10 mouse cellular contexts compared by ENCODE assay signal in the genomic region with DNA sequence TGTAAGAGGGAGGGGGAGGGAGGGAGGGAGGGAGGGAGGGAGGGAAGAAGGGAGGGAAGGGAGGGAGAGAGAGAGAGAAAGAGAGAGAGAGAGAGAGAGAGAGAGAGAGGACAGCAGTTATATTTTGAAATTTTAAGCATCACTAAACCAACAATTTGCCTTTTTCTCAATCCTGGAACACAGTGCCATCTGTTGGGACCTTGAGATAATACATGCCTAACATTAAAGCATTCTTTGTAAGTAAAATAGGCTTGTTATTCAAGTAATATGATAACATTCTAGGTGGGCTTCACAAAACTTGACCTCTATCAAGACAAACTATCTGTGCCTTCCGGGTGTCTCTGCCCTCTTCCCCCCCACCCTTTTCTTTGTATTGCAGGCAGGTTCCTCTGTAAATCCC. TPM values are rescaled to one million over a fixed set of nuclear protein-coding genes. Genes with fewer than 3 reads are reported as not detected.
A peak's percentile ranks its signal among the peaks of the same experiment; 100 is the strongest.
DNase-seq lines count a peak whose midpoint lies in the region; ATAC-seq and TF ChIP-seq lines count a peak whose summit lies in the region.
"Had no signal": no experiment of that assay in that cellular context is flagged by ENCODE, and none has a peak within 500 bp of the region (broad histone marks: within the 10 kb centered on the region; RNA-seq: fewer than 3 reads in every experiment).

No protein-coding gene starts in this region.

- ATAC-seq in kidney, postnatal 0 days (replicated peaks; ENCODE audit: low FRiP score, low read depth): no peak
- ATAC-seq in embryonic facial prominence, embryonic 14.5 days (ENCODE audit: low read depth): no peak

- H3K27me3 ChIP-seq in kidney, postnatal 0 days (ENCODE audit: insufficient read depth, low read length): no peaks in the 10 kb centered on the region
- H3K27me3 ChIP-seq in E14TG2a.4 (ENCODE audit: insufficient read depth, low read length): peaks cover 15% of the 10 kb centered on the region
- no peaks in the 10 kb centered on the region for H3K27me3 ChIP-seq in embryonic facial prominence, embryonic 14.5 days (replicated peaks; ENCODE audit: control insufficient read depth, insufficient read depth, low read length)
- H3K27me3 ChIP-seq: liver, embryonic 13.5 days; neural tube, embryonic 12.5 days had no signal

- H3K4me3 ChIP-seq in kidney, postnatal 0 days (replicated peaks; ENCODE audit: low read depth, low read length): no peak overlapping the region
- no peak overlapping the region for H3K4me3 ChIP-seq in E14TG2a.4 (replicated peaks; ENCODE audit: low read length)
- H3K4me3 ChIP-seq in embryonic facial prominence, embryonic 14.5 days (ENCODE audit: low read depth, low read length): no peak overlapping the region
- H3K4me3 ChIP-seq: liver, embryonic 13.5 days; neural tube, embryonic 12.5 days had no signal

- H3K9ac ChIP-seq in kidney, postnatal 0 days (ENCODE audit: low read depth, low read length): no peak overlapping the region
- no peak overlapping the region for H3K9ac ChIP-seq in embryonic facial prominence, embryonic 14.5 days (ENCODE audit: low read depth, low read length)
- H3K9ac ChIP-seq: liver, embryonic 13.5 days; neural tube, embryonic 12.5 days had no signal

- H3K27ac ChIP-seq in kidney, postnatal 0 days: no peak overlapping the region
- no peak overlapping the region for H3K27ac ChIP-seq in embryonic facial prominence, embryonic 14.5 days (replicated peaks; ENCODE audit: low read depth, low read length)
- H3K27ac ChIP-seq: liver, embryonic 13.5 days; neural tube, embryonic 12.5 days had no signal

- TF ChIP-seq CTCF in kidney, postnatal 0 days (IDR thresholded peaks at IDR 0.05; ENCODE audit: low read depth): peak; percentile 72
- TF ChIP-seq CTCF in E14TG2a.4 (conservative IDR thresholded peaks at IDR 0.05; ENCODE audit: low read length): peak; percentile 51

- no peaks in the 10 kb centered on the region for H3K36me3 ChIP-seq in kidney, postnatal 0 days (ENCODE audit: insufficient read depth, low read length)
- no peaks in the 10 kb centered on the region for H3K36me3 ChIP-seq in E14TG2a.4 (ENCODE audit: insufficient read depth, low read length)
- H3K36me3 ChIP-seq in embryonic facial prominence, embryonic 14.5 days (ENCODE audit: control insufficient read depth, insufficient read depth, low read length): no peaks in the 10 kb centered on the region
- H3K36me3 ChIP-seq: liver, embryonic 13.5 days; neural tube, embryonic 12.5 days had no signal

- no peaks in the 10 kb centered on the region for H3K4me1 ChIP-seq in kidney, postnatal 0 days (replicated peaks; ENCODE audit: insufficient read depth, low read length)
- H3K4me1 ChIP-seq in E14TG2a.4 (replicated peaks; ENCODE audit: low read depth, low read length): no peaks in the 10 kb centered on the region
- H3K4me1 ChIP-seq in embryonic facial prominence, embryonic 14.5 days (ENCODE audit: control insufficient read depth, insufficient read depth, low read length): no peaks in the 10 kb centered on the region
- H3K4me1 ChIP-seq: liver, embryonic 13.5 days; neural tube, embryonic 12.5 days had no signal

- peak; percentile 30 to 50 for DNase-seq in cerebellum, postnatal 10 days
- no peak for DNase-seq in cerebellum, adult 18-20 months
- peak; percentile 69 for DNase-seq in kidney, postnatal 0 days (ENCODE audit: low spot score)
- DNase-seq in kidney, postnatal 25 days: no peak
- peak; percentile 39 for DNase-seq in embryonic facial prominence, embryonic 14.5 days (ENCODE audit: low spot score)
- no peak for DNase-seq in thymus, postnatal 14 days
- no peak for DNase-seq in cerebellum, postnatal 36 days
- DNase-seq: liver, embryonic 13.5 days had no signal

- 5% methylated on average over 1 of the region's 1 CpGs for WGBS in kidney, postnatal 0 days
- WGBS in embryonic facial prominence, embryonic 14.5 days: 18% methylated on average over 1 of the region's 1 CpGs

- no peaks in the 10 kb centered on the region for H3K9me3 ChIP-seq in kidney, postnatal 0 days (replicated peaks; ENCODE audit: low read length)
- H3K9me3 ChIP-seq in E14TG2a.4 (ENCODE audit: low read length): no peaks in the 10 kb centered on the region
- no peaks in the 10 kb centered on the region for H3K9me3 ChIP-seq in embryonic facial prominence, embryonic 14.5 days (ENCODE audit: control insufficient read depth, low read length)
- H3K9me3 ChIP-seq: liver, embryonic 13.5 days; neural tube, embryonic 12.5 days had no signal

- no peak overlapping the region for H3K4me2 ChIP-seq in kidney, postnatal 0 days (ENCODE audit: low read length)
- H3K4me2 ChIP-seq in embryonic facial prominence, embryonic 14.5 days (ENCODE audit: low read depth, low read length): no peak overlapping the region
- H3K4me2 ChIP-seq: liver, embryonic 13.5 days; neural tube, embryonic 12.5 days had no signal

RNA-seq across cellular contexts. Expression of gene Mlip, which starts 34.0 kb away (rescaled TPM):
- polyA plus RNA-seq in kidney, postnatal 0 days (2015; fragmentation: Nextera tagmentation; extraction: Ambion mirVana): 0.12 and 0.23 TPM in 2 replicates
- polyA plus RNA-seq in embryonic facial prominence, embryonic 14.5 days (2014; fragmentation: Nextera tagmentation; extraction: Ambion mirVana): 5.2 and 17.1 TPM in 2 replicates
- polyA plus RNA-seq: liver, embryonic 13.5 days had no signal

Comparison
In these comparisons a context has a peak if more than half of its experiments do, and no peak if none do; other contexts are left out.
1. DNase-seq: peak in cerebellum, postnatal 10 days (2 of 2), kidney, postnatal 0 days (single experiment) and embryonic facial prominence, embryonic 14.5 days (single experiment); none in cerebellum, adult 18-20 months (0 of 2), kidney, postnatal 25 days (0 of 2), thymus, postnatal 14 days (single experiment) and cerebellum, postnatal 36 days (0 of 2).